Mouse (Mus musculus): Measurements from ENCODE around the gene 4930539E08Rik. TPM values are rescaled to one million over a fixed set of nuclear protein-coding genes. Genes with fewer than 3 reads are reported as not detected.

Gene 4930539E08Rik
- polyA plus RNA-seq, 2 experiments, result 0.18 to 0.35 TPM

GRCm38 (mm10) chr17:28882316-28882715 lies 32.8 kb downstream of the 4930539E08Rik start:
- peak; percentile 19 for DNase-seq (ENCODE audit: low spot score)
- no peak overlapping the region for H3K9ac ChIP-seq (ENCODE audit: low read depth, low read length, severe bottlenecking)
- WGBS, result 2% methylated on average over 12 of the region's 12 CpGs
- no peak overlapping the region for H3K4me3 ChIP-seq (replicated peaks; ENCODE audit: low read length)
- no peak overlapping the region for H3K27ac ChIP-seq (replicated peaks; ENCODE audit: low read depth, low read length)
- H3K4me1 ChIP-seq (ENCODE audit: control insufficient read depth, insufficient read depth, low read length), result 0 out of 2 replicates have a peak, but pooled peaks cover 3% of the 10 kb centered on the region
- no peaks in the 10 kb centered on the region for H3K9me3 ChIP-seq (ENCODE audit: control insufficient read depth, low read length)
- H3K36me3 ChIP-seq (ENCODE audit: control insufficient read depth, insufficient read depth, low read length), result no peaks in the 10 kb centered on the region
- H3K4me2 ChIP-seq (replicated peaks; ENCODE audit: low read depth, low read length, severe bottlenecking), result no peak overlapping the region
- no peaks in the 10 kb centered on the region for H3K27me3 ChIP-seq (ENCODE audit: control insufficient read depth, insufficient read depth, low read length)
- 0 out of 2 replicates have a peak, but pooled peaks have one; percentile 27 for ATAC-seq (ENCODE audit: low FRiP score, low read depth)
- no peak for TF ChIP-seq POLR2A (IDR thresholded peaks at IDR 0.05; ENCODE audit: borderline replicate concordance, extremely low read depth, insufficient read depth, insufficient read length)

GRCm38 (mm10) chr17:28879931-28880391 lies 35.2 kb downstream of the 4930539E08Rik start:
- Histone ChIP-seq H3K4me2 (replicated peaks; ENCODE audit: low read depth, low read length, severe bottlenecking) (no peak overlapping the region), H3K27ac (replicated peaks; ENCODE audit: low read depth, low read length) (no peak overlapping the region), H3K9ac (ENCODE audit: low read depth, low read length, severe bottlenecking) (no peak overlapping the region), H3K36me3 (ENCODE audit: control insufficient read depth, insufficient read depth, low read length) (no peaks in the 10 kb centered on the region), H3K4me1 (ENCODE audit: control insufficient read depth, insufficient read depth, low read length) (0 out of 2 replicates have a peak, but pooled peaks cover 3% of the 10 kb centered on the region), H3K9me3 (ENCODE audit: control insufficient read depth, low read length) (no peaks in the 10 kb centered on the region), H3K27me3 (ENCODE audit: control insufficient read depth, insufficient read depth, low read length) (no peaks in the 10 kb centered on the region), H3K4me3 (replicated peaks; ENCODE audit: low read length) (no peak overlapping the region)
- ATAC-seq (ENCODE audit: low FRiP score, low read depth) (no peak; the same call in 1 of the 2 replicates), DNase-seq (ENCODE audit: low spot score) (peak; percentile 65)
- no peak for TF ChIP-seq POLR2A (IDR thresholded peaks at IDR 0.05; ENCODE audit: borderline replicate concordance, extremely low read depth, insufficient read depth, insufficient read length)
- WGBS, result 6% methylated on average over 18 of the region's 18 CpGs

- Histone ChIP-seq H3K9me3 (ENCODE audit: control insufficient read depth, low read length) (no peaks in the 10 kb centered on the region; the same call in 1 of the 2 replicates), H3K36me3 (ENCODE audit: control insufficient read depth, insufficient read depth, low read length) (no peaks in the 10 kb centered on the region), H3K9ac (ENCODE audit: low read depth, low read length, severe bottlenecking) (peak overlapping the region; percentile 0; the same call in 1 of the 2 replicates), H3K4me2 (replicated peaks; ENCODE audit: low read depth, low read length, severe bottlenecking) (no peak overlapping the region), H3K4me1 (ENCODE audit: control insufficient read depth, insufficient read depth, low read length) (0 out of 2 replicates have a peak, but pooled peaks cover 3% of the 10 kb centered on the region), H3K4me3 (replicated peaks; ENCODE audit: low read length) (no peak overlapping the region), H3K27me3 (ENCODE audit: control insufficient read depth, insufficient read depth, low read length) (no peaks in the 10 kb centered on the region), H3K27ac (replicated peaks; ENCODE audit: low read depth, low read length) (no peak overlapping the region)
- DNase-seq (ENCODE audit: low spot score) (no peak), ATAC-seq (ENCODE audit: low FRiP score, low read depth) (no peak)
- TF ChIP-seq POLR2A (IDR thresholded peaks at IDR 0.05; ENCODE audit: borderline replicate concordance, extremely low read depth, insufficient read depth, insufficient read length), result no peak
- WGBS, result 17% methylated on average over 19 of the region's 19 CpGs
Measured at GRCm38 (mm10) chr17:28876821-28877220, 38.3 kb downstream of the 4930539E08Rik start.

DNA sequence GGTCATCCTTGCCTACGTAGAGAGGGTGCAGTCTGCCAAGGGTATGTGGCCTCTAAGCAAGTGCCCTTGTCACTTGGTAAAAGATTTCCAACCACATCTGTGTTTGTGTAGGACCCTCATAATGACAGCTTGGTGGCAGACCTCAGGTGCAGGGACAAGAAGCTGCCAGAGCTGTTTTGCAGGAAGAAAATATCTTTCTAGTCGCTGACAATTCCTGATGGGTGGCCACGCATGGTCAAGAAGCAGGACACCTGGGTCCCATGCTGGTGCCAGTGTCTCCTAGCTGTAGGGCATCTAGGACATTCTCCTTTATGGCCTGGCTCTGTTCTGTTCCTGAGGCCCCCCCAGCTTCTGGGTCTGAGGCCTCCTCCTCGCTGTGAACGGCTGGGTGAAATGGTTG lies 38.8 kb downstream of the 4930539E08Rik start:
- ATAC-seq (ENCODE audit: low FRiP score, low read depth) (no peak), DNase-seq (ENCODE audit: low spot score) (no peak)
- Histone ChIP-seq H3K4me2 (replicated peaks; ENCODE audit: low read depth, low read length, severe bottlenecking) (no peak overlapping the region), H3K27me3 (ENCODE audit: control insufficient read depth, insufficient read depth, low read length) (no peaks in the 10 kb centered on the region), H3K27ac (replicated peaks; ENCODE audit: low read depth, low read length) (no peak overlapping the region), H3K9me3 (ENCODE audit: control insufficient read depth, low read length) (no peaks in the 10 kb centered on the region; the same call in 1 of the 2 replicates), H3K9ac (ENCODE audit: low read depth, low read length, severe bottlenecking) (0 out of 2 replicates have a peak overlapping the region, but pooled peaks have one; percentile 0), H3K4me3 (replicated peaks; ENCODE audit: low read length) (no peak overlapping the region), H3K4me1 (ENCODE audit: control insufficient read depth, insufficient read depth, low read length) (0 out of 2 replicates have a peak, but pooled peaks cover 3% of the 10 kb centered on the region), H3K36me3 (ENCODE audit: control insufficient read depth, insufficient read depth, low read length) (no peaks in the 10 kb centered on the region)
- WGBS, result 59% methylated on average over 5 of the region's 5 CpGs
- TF ChIP-seq POLR2A (IDR thresholded peaks at IDR 0.05; ENCODE audit: borderline replicate concordance, extremely low read depth, insufficient read depth, insufficient read length), result no peak

GRCm38 (mm10) chr17:28875316-28875715 lies 39.8 kb downstream of the 4930539E08Rik start:
- no peak for ATAC-seq (ENCODE audit: low FRiP score, low read depth)
- no peak overlapping the region for H3K4me3 ChIP-seq (replicated peaks; ENCODE audit: low read length)
- no peak for TF ChIP-seq POLR2A (IDR thresholded peaks at IDR 0.05; ENCODE audit: borderline replicate concordance, extremely low read depth, insufficient read depth, insufficient read length)
- H3K27ac ChIP-seq (replicated peaks; ENCODE audit: low read depth, low read length), result no peak overlapping the region
- WGBS, result 42% methylated on average over 8 of the region's 8 CpGs
- 0 out of 2 replicates have a peak, but pooled peaks cover 3% of the 10 kb centered on the region for H3K4me1 ChIP-seq (ENCODE audit: control insufficient read depth, insufficient read depth, low read length)
- peak; percentile 44 for DNase-seq (ENCODE audit: low spot score)
- H3K9ac ChIP-seq (ENCODE audit: low read depth, low read length, severe bottlenecking), result no peak overlapping the region
- H3K4me2 ChIP-seq (replicated peaks; ENCODE audit: low read depth, low read length, severe bottlenecking), result no peak overlapping the region
- no peaks in the 10 kb centered on the region for H3K36me3 ChIP-seq (ENCODE audit: control insufficient read depth, insufficient read depth, low read length)
- H3K27me3 ChIP-seq (ENCODE audit: control insufficient read depth, insufficient read depth, low read length), result no peaks in the 10 kb centered on the region
- no peaks in the 10 kb centered on the region; the same call in 1 of the 2 replicates for H3K9me3 ChIP-seq (ENCODE audit: control insufficient read depth, low read length)

Measured in limb, embryonic 14.5 days (tissue).